ENCODE assay signal across 8 mouse cellular contexts in the genomic region with DNA sequence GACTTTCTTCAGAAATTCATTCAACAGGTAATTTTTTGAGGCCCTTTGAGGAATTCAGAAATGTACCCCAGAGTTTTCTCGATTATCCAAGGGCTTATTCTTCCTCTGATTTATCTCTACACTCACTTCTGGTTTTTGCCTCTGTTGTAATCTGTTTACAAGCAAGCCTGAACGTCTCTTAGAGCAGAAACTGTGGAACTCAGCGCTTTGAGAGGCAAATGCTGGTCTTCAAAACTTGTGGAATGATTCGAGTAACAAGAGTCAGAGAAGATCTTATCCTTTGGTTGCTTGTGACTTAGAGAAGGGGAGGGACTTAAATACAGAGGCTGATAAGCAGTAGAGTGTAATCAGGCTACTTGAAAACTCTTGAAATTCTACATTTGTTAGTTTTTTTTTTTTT. TPM values are rescaled to one million over a fixed set of nuclear protein-coding genes. Genes with fewer than 3 reads are reported as not detected.
DNase-seq lines count a peak whose midpoint lies in the region; ATAC-seq and TF ChIP-seq lines count a peak whose summit lies in the region.

No protein-coding gene starts in this region.

- 0 out of 2 replicates have a peak overlapping the region, but pooled peaks have one; percentile 88 for H3K27ac ChIP-seq in cortical plate, adult 2 months (ENCODE audit: insufficient read depth, low read length)
- H3K27ac ChIP-seq in intestine, embryonic 14.5 days (ENCODE audit: low read depth) = no peak overlapping the region
- no peak overlapping the region for H3K27ac ChIP-seq in neural tube, embryonic 12.5 days

- no peaks in the 10 kb centered on the region for H3K27me3 ChIP-seq in intestine, embryonic 14.5 days (replicated peaks; ENCODE audit: control insufficient read depth, insufficient read depth, low read length)
- H3K27me3 ChIP-seq in neural tube, embryonic 12.5 days (replicated peaks) = no peaks in the 10 kb centered on the region

- DNase-seq in lung, adult 2 months = no peak
- no peak for DNase-seq in lung, postnatal 14 days
- no peak for DNase-seq in intestine, embryonic 14.5 days (ENCODE audit: low spot score)
- no peak for DNase-seq in adrenal gland, postnatal 25 days
- no peak for DNase-seq in kidney, postnatal 14 days
- no peak for DNase-seq in thymus, postnatal 10 days (ENCODE audit: low spot score in 2 of 2)

- WGBS in lung, adult 2 months = 4% methylated on average over 4 of the region's 4 CpGs
- WGBS in intestine, embryonic 14.5 days = 16% methylated on average over 4 of the region's 4 CpGs
- 34% methylated on average over 4 of the region's 4 CpGs for WGBS in neural tube, embryonic 12.5 days

- peak overlapping the region; percentile 95 for H3K9ac ChIP-seq in intestine, embryonic 14.5 days (ENCODE audit: low read length)
- peak overlapping the region; percentile 92 for H3K9ac ChIP-seq in neural tube, embryonic 12.5 days

- no peaks in the 10 kb centered on the region for H3K9me3 ChIP-seq in intestine, embryonic 14.5 days (ENCODE audit: control insufficient read depth, low read length)
- H3K9me3 ChIP-seq in neural tube, embryonic 12.5 days = no peaks in the 10 kb centered on the region

- no peak for TF ChIP-seq POLR2A in lung, adult 2 months (IDR thresholded peaks at IDR 0.05; ENCODE audit: borderline replicate concordance, extremely low read depth, low read depth, low read length)
- TF ChIP-seq POLR2A in cortical plate, adult 2 months (IDR thresholded peaks at IDR 0.05; ENCODE audit: extremely low read depth, insufficient read depth, low read length) = no peak

- H3K4me2 ChIP-seq in intestine, embryonic 14.5 days (ENCODE audit: low read length) = peak overlapping the region; percentile 59
- H3K4me2 ChIP-seq in neural tube, embryonic 12.5 days (replicated peaks) = peak overlapping the region; percentile 98

- H3K36me3 ChIP-seq in intestine, embryonic 14.5 days (ENCODE audit: control insufficient read depth, insufficient read depth, low read length) = no peaks in the 10 kb centered on the region
- no peaks in the 10 kb centered on the region for H3K36me3 ChIP-seq in neural tube, embryonic 12.5 days

- peak overlapping the region; percentile 84 for H3K4me3 ChIP-seq in lung, adult 2 months (replicated peaks; ENCODE audit: extremely low read depth, low read depth, low read length)
- H3K4me3 ChIP-seq in cortical plate, adult 2 months (ENCODE audit: insufficient read depth, low read length) = peak overlapping the region; percentile 92
- peak overlapping the region; percentile 89 for H3K4me3 ChIP-seq in intestine, embryonic 14.5 days (ENCODE audit: low read depth, low read length)
- peak overlapping the region; percentile 91 for H3K4me3 ChIP-seq in neural tube, embryonic 12.5 days

- no peak for ATAC-seq in intestine, embryonic 14.5 days (replicated peaks; ENCODE audit: low FRiP score, low TSS enrichment, low read depth)
- ATAC-seq in neural tube, embryonic 12.5 days (ENCODE audit: low FRiP score, low read depth) = no peak

- H3K4me1 ChIP-seq in lung, adult 2 months (ENCODE audit: control insufficient read depth, insufficient read depth, low read length) = peaks cover 5% of the 10 kb centered on the region
- peaks cover 6% of the 10 kb centered on the region for H3K4me1 ChIP-seq in cortical plate, adult 2 months (ENCODE audit: control insufficient read depth, insufficient read depth, low read length)
- H3K4me1 ChIP-seq in intestine, embryonic 14.5 days (replicated peaks; ENCODE audit: control insufficient read depth, insufficient read depth, low read length) = peaks cover 16% of the 10 kb centered on the region
- peaks cover 20% of the 10 kb centered on the region for H3K4me1 ChIP-seq in neural tube, embryonic 12.5 days

- TF ChIP-seq CTCF in lung, adult 2 months (IDR thresholded peaks at IDR 0.05; ENCODE audit: insufficient read depth, low read length) = no peak
- no peak for TF ChIP-seq CTCF in cortical plate, adult 2 months (IDR thresholded peaks at IDR 0.05; ENCODE audit: extremely low read depth, insufficient read depth, low read length)

RNA-seq across cellular contexts. Expression of gene Osbpl11, which starts 1.3 kb away (rescaled TPM):
- 11.1 and 11.3 TPM in 2 replicates for polyA plus RNA-seq in lung, adult 2 months (2012; rRNA removed)
- 9.9 and 10.5 TPM in 2 replicates for polyA plus RNA-seq in cortical plate, adult 2 months (2012; rRNA removed)
- 14.9 and 18.9 TPM in 2 replicates for polyA plus RNA-seq in intestine, embryonic 14.5 days (2014; fragmentation: Nextera tagmentation; extraction: Ambion mirVana)
- polyA plus RNA-seq in neural tube, embryonic 12.5 days (2016; fragmentation: Nextera tagmentation; extraction: Ambion mirVana) = 27.0 and 30.6 TPM in 2 replicates
- total RNA-seq in adrenal gland, postnatal 25 days (2021) = 40.1 and 42.8 TPM in 2 replicates
